Mouse (Mus musculus) limb, embryonic 12.5 days (tissue): ENCODE data around the gene Chat. TPM values are rescaled to one million over a fixed set of nuclear protein-coding genes. Genes with fewer than 3 reads are reported as not detected.
"Not testable (repeated sequence)": the region's sequence is repeated elsewhere in the genome, so short reads cannot be mapped to it uniquely, and the experiment has no call there.

ENCODE experiments used
- ATAC-seq: fragments of 200-750 bp; cut with Nextera tagmentation; 2 replicates; pipeline ENCODE4 v1.8.0; 2017; ENCODE audit warnings: low read depth, moderate TSS enrichment; ENCODE audit not compliant: insufficient number of reproducible peaks, insufficient read depth, low FRiP score, low TSS enrichment
- H3K27ac ChIP-seq: fragments of 300-500 bp; sonication (generic); 2 replicates; pipeline ENCODE4 v1.5.1; 2016; ENCODE audit warnings: mild to moderate bottlenecking, moderate library complexity
- H3K27me3 ChIP-seq: fragments of 300-500 bp; sonication (generic); 2 replicates; pipeline ENCODE4 v1.6.1; 2016; ENCODE audit warnings: mild to moderate bottlenecking, moderate library complexity
- H3K36me3 ChIP-seq: fragments of 300-500 bp; sonication (generic); 2 replicates; pipeline ENCODE4 v1.6.1; 2016; ENCODE audit warnings: mild to moderate bottlenecking, moderate library complexity
- H3K4me1 ChIP-seq: fragments of 300-500 bp; sonication (generic); replicated peaks from 2 replicates; pipeline ENCODE4 v1.6.1; 2016
- H3K4me2 ChIP-seq: fragments of 300-500 bp; sonication (generic); 2 replicates; pipeline ENCODE4 v1.6.1; 2016; ENCODE audit warnings: mild to moderate bottlenecking, moderate library complexity
- H3K4me3 ChIP-seq: fragments of 300-500 bp; sonication (generic); replicated peaks from 2 replicates; pipeline ENCODE4 v1.5.1; 2016; ENCODE audit warnings: mild to moderate bottlenecking
- H3K9ac ChIP-seq: fragments of 300-500 bp; sonication (generic); replicated peaks from 2 replicates; pipeline ENCODE4 v1.6.1; 2016; ENCODE audit warnings: mild to moderate bottlenecking, moderate library complexity
- H3K9me3 ChIP-seq: fragments of 300-500 bp; sonication (generic); 2 replicates; pipeline ENCODE4 v1.6.1; 2016; ENCODE audit warnings: mild to moderate bottlenecking, moderate library complexity
- WGBS: fragments of 180-500 bp; shearing (Covaris S2); methylation state at CpG from one replicate; pipeline ENCODE4 v1.1.7; 2016; 5-methylcytosine and 5-hydroxymethylcytosine counted together
- polyA plus RNA-seq: library from polyadenylated mRNA; unstranded; fragments of >200 nt; fragmentation: Nextera tagmentation; extraction: Ambion mirVana; gene quantifications from 2 replicates; pipeline ENCODE4 v1.2.1, GENCODE M21; 2016

Chat gene
- polyA plus RNA-seq, 1 experiment from 2014 or later = not detected

DNA sequence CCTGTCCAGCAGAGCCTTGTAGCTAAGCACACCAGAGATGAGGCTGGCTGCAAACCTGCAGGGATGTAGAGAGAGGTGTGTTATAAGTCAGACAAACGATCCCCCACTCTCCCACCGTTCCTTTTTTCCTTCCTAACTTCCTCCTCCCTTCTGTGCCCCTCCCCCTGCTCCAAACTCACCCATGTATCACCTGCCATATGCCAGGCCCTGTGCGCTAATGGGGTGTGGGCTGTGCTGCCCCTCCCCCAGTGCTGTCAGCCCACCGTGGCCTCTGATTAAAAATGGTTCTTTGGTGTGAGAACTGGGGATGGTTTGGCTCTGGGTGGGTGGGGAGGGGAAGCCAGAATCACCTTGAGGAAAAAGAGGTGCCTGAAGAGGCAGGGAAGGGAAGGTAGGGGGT lies 13.2 kb downstream of the Chat start:
- no peaks in the 10 kb centered on the region; the same call in 1 of the 2 replicates for H3K4me1 ChIP-seq
- no peaks in the 10 kb centered on the region for H3K9me3 ChIP-seq
- no peak overlapping the region for H3K9ac ChIP-seq
- H3K36me3 ChIP-seq = no peaks in the 10 kb centered on the region
- H3K4me2 ChIP-seq = no peak overlapping the region
- no peak overlapping the region for H3K27ac ChIP-seq
- WGBS = 3% methylated on average over 4 of the region's 4 CpGs
- H3K27me3 ChIP-seq = peaks cover 59% of the 10 kb centered on the region
- no peak overlapping the region for H3K4me3 ChIP-seq
- no peak for ATAC-seq

DNA sequence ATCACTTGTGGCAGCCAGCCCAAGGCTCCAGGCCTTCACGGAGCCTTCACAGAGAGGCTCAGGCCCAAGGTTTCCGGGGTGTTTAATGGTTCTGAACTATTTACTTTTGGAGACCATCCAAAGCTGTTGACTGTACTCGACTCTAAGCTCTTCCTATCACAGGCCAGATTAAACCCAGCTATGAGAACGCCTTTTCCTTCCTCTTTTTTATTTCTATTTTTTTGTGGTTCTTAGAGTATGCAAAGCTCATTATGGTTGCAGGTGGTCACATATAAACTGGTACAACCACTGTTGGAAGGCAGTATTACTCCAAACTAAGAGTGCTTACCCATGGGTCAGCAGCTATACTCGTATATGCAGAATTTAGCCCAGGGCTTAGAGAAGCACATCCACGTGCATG lies 18.8 kb downstream of the Chat start:
- no peak overlapping the region for H3K27ac ChIP-seq
- ATAC-seq = no peak
- WGBS = 81% methylated on average over 6 of the region's 6 CpGs
- H3K9ac ChIP-seq = no peak overlapping the region
- no peak overlapping the region for H3K4me2 ChIP-seq
- H3K4me3 ChIP-seq = no peak overlapping the region
- no peaks in the 10 kb centered on the region for H3K4me1 ChIP-seq
- H3K36me3 ChIP-seq = no peaks in the 10 kb centered on the region
- peaks cover 13% of the 10 kb centered on the region; the same call in 1 of the 2 replicates for H3K27me3 ChIP-seq
- H3K9me3 ChIP-seq = no peaks in the 10 kb centered on the region

DNA sequence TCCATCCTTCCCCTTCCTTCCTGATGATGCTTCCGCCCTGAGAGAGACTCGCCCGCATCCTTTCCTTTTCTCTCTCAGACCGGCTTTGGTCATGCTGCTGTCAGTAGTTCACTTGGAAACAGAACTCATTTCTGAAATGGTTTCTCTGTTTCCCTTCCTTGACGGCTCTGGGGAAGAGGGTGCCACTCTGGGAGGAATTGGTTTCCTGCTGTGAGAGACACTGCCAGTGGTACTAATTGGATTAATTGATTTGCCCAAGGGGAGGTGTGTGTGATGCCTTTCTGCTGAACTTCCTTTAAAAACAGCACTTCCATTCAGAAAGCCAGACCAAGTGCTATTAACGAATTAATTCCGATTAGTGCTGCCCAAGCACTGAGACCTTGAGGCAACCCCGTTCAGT lies 22.3 kb downstream of the Chat start:
- H3K9ac ChIP-seq = no peak overlapping the region
- H3K9me3 ChIP-seq = no peaks in the 10 kb centered on the region
- H3K27me3 ChIP-seq = peaks cover 19% of the 10 kb centered on the region; the same call in 1 of the 2 replicates
- WGBS = 23% methylated on average over 8 of the region's 8 CpGs
- no peak overlapping the region for H3K4me2 ChIP-seq
- H3K27ac ChIP-seq = no peak overlapping the region
- no peaks in the 10 kb centered on the region for H3K36me3 ChIP-seq
- peaks cover 14% of the 10 kb centered on the region; the same call in 1 of the 2 replicates for H3K4me1 ChIP-seq
- no peak overlapping the region for H3K4me3 ChIP-seq
- no peak for ATAC-seq

DNA sequence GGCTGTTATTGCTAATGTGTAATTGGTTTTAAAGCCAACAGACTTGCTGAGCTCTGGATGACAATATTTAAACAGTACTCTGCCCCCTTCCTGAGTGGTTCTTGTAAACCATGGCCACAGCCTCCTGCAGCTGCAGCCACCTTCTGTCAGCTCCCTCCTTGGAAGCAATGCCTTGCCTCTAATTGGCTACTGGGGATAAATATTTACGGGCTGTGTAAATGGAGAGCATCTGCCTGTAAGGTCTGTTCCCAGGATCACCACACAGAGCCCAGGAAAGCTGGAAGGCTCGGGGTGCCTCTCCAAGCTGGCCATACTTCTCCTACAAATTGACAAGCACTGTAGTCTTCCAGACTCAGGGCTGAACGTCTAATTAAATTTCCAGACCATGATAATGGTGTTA lies 26.0 kb downstream of the Chat start:
- H3K27me3 ChIP-seq = peaks cover 19% of the 10 kb centered on the region; the same call in 1 of the 2 replicates
- peaks cover 14% of the 10 kb centered on the region; the same call in 1 of the 2 replicates for H3K4me1 ChIP-seq
- no peak overlapping the region for H3K4me2 ChIP-seq
- 9% methylated on average over 3 of the region's 3 CpGs for WGBS
- no peak overlapping the region for H3K4me3 ChIP-seq
- no peak overlapping the region for H3K27ac ChIP-seq
- H3K36me3 ChIP-seq = no peaks in the 10 kb centered on the region
- no peak overlapping the region for H3K9ac ChIP-seq
- H3K9me3 ChIP-seq = no peaks in the 10 kb centered on the region
- no peak for ATAC-seq

DNA sequence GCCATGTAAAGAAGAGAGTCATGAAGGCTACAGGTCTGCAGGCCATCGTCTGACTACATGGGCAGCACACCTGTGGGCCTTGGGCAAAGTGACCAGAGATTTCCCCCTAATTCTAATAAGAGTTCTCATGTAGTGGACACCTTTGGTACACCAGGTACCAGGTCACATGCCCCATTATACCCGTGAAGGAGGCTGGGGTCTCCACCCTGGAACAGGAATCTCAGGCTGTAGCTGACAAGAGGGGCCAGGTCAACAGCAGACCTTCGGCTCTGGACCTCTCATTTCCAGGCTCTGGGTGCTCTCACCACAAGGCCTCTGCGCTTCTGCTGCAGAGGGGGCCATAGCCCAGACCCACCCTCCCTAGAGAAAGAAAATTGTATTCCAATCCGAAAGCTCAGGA lies 26.5 kb downstream of the Chat start:
- Histone ChIP-seq H3K9ac (no peak overlapping the region), H3K4me1 (peaks cover 14% of the 10 kb centered on the region; the same call in 1 of the 2 replicates), H3K27ac (no peak overlapping the region), H3K9me3 (no peaks in the 10 kb centered on the region), H3K4me3 (no peak overlapping the region), H3K4me2 (no peak overlapping the region), H3K36me3 (no peaks in the 10 kb centered on the region), H3K27me3 (peaks cover 19% of the 10 kb centered on the region; the same call in 1 of the 2 replicates)
- peak; percentile 42; the same call in 1 of the 2 replicates for ATAC-seq
- 55% methylated on average over 5 of the region's 5 CpGs for WGBS

DNA sequence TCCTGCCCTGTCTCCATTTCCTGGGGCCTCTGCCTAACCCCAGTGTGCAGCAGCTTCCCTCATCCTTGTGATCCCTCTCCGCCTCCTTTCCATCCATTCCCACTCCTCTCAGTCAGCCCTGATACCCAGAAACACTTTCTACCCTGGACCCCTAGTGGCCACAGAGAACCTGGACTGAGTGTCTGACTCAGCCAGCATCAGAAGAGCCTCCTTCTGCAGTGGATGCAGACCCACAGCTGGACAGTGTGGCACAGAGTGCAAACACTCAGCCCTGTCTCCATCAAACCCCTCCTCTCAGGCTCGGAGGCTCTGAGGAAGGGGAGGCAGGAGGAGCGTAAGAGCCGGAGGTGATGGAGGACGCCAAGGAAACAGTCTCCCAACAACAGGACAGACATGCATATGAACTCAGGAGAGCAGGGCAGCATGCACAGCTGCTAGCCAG lies 28.4 kb downstream of the Chat start:
- Histone ChIP-seq H3K4me2 (no peak overlapping the region), H3K9ac (no peak overlapping the region; the same call in 1 of the 2 replicates), H3K4me3 (no peak overlapping the region), H3K9me3 (no peaks in the 10 kb centered on the region), H3K4me1 (peaks cover 14% of the 10 kb centered on the region; the same call in 1 of the 2 replicates), H3K27ac (no peak overlapping the region), H3K27me3 (peaks cover 13% of the 10 kb centered on the region; the same call in 1 of the 2 replicates), H3K36me3 (no peaks in the 10 kb centered on the region)
- ATAC-seq = no peak
- 21% methylated on average over 5 of the region's 5 CpGs for WGBS

DNA sequence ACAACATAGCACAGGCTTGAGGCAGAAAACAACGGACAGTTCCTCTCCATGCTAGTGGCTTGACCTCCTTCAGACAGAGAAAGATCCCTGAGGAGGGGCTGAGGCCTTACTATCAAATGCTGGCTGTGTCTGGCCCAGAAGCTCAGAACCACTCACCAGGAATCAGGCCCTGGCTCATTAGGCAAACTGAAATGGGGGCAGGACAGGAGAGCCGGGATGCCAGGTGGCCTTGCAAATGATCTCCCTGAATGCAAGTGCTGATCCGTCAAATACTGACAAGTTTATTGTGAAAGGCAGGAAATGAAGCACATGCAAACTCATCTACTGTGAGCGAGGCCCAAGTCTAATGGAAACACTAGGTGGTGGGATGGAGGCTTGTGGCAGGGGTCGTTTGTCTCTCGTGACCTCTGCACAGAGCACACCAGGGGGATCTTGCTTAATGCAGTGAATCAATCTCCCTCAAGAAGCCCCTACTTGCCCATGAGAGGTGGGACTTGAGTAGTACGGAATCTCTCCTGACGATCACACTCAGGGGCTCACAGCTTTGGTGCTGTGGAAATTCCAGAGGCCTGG lies 36.7 kb downstream of the Chat start:
- no peak for ATAC-seq
- H3K9me3 ChIP-seq = no peaks in the 10 kb centered on the region
- no peaks in the 10 kb centered on the region for H3K36me3 ChIP-seq
- no peak overlapping the region for H3K4me2 ChIP-seq
- no peak overlapping the region for H3K4me3 ChIP-seq
- H3K27ac ChIP-seq = no peak overlapping the region
- 18% methylated on average over 8 of the region's 8 CpGs for WGBS
- H3K9ac ChIP-seq = no peak overlapping the region
- H3K27me3 ChIP-seq = 0 out of 2 replicates have a peak, but pooled peaks cover 4% of the 10 kb centered on the region
- H3K4me1 ChIP-seq = no peaks in the 10 kb centered on the region

DNA sequence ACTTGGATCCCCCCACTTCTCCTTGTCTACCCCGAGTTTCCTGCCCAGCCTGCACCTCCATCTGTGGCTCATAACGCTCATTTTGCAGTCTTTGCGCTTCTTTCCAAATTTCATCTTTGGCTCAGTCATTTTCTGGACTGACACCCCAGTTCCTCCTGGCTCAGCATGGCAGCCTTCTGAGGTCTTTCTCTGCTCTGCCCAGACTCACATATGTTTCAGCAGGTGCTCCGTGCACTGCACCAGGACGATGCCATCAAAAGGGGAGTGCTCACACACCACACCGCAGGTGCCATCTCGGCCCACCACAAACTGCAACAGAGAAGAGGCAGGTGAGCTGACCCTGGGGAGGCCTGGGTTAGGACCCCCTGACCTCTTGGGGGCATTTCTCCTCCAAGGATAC lies 41.8 kb downstream of the Chat start:
- H3K9ac ChIP-seq = no peak overlapping the region
- 88% methylated on average over 7 of the region's 7 CpGs for WGBS
- no peak overlapping the region for H3K27ac ChIP-seq
- no peak for ATAC-seq
- H3K9me3 ChIP-seq = no peaks in the 10 kb centered on the region
- no peaks in the 10 kb centered on the region for H3K36me3 ChIP-seq
- 0 out of 2 replicates have a peak, but pooled peaks cover 4% of the 10 kb centered on the region for H3K27me3 ChIP-seq
- H3K4me1 ChIP-seq = no peaks in the 10 kb centered on the region
- H3K4me2 ChIP-seq = no peak overlapping the region
- H3K4me3 ChIP-seq = no peak overlapping the region

DNA sequence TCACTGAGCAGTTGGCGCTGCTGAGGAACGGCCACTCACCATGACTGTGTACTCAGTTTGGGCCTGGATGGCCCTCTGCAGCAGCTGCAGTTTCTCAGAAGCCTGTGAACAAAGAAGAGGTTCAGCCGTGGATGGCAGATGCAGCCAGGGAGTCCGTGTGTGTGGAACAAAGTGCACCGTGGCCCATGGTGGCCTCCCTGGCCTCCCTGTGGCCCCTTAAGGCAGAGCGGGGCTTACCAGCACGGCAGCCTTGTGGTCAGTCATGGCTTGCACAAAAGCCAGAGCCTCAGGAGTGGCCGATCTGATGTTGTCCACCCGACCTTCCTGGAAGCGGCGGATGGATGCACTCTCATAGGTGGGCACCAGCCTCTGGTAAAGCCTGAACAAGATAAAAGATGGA lies 47.0 kb downstream of the Chat start:
- WGBS = 84% methylated on average over 11 of the region's 11 CpGs
- H3K9me3 ChIP-seq = no peaks in the 10 kb centered on the region
- no peaks in the 10 kb centered on the region for H3K36me3 ChIP-seq
- H3K9ac ChIP-seq = no peak overlapping the region
- H3K4me1 ChIP-seq = no peaks in the 10 kb centered on the region
- H3K27ac ChIP-seq = no peak overlapping the region
- H3K4me2 ChIP-seq = no peak overlapping the region
- ATAC-seq = no peak
- no peaks in the 10 kb centered on the region for H3K27me3 ChIP-seq
- H3K4me3 ChIP-seq = no peak overlapping the region

DNA sequence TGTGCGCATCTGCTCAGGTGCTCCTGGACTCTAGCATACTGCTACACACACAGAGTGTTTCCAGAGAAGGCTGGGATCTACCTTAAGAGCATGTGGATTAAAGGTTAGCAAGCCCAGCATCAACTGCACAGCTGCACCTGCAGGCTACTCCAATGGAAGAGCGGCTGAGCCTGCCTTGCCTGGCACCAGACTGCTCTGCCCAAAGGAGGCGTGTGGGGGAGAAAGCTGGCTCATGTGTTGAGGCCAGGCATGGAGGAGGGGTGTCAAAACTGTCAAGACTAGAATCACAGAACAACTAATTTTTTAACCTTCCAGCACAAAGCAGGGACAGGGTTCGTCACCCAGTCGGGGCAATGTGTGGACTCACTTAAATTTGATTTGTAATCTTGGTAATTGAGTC lies 53.7 kb downstream of the Chat start:
- Histone ChIP-seq H3K9ac (no peak overlapping the region), H3K36me3 (no peaks in the 10 kb centered on the region), H3K27me3 (no peaks in the 10 kb centered on the region), H3K27ac (no peak overlapping the region), H3K4me2 (no peak overlapping the region), H3K4me3 (no peak overlapping the region), H3K4me1 (no peaks in the 10 kb centered on the region), H3K9me3 (no peaks in the 10 kb centered on the region)
- ATAC-seq = no peak
- WGBS = 76% methylated on average over 5 of the region's 5 CpGs

DNA sequence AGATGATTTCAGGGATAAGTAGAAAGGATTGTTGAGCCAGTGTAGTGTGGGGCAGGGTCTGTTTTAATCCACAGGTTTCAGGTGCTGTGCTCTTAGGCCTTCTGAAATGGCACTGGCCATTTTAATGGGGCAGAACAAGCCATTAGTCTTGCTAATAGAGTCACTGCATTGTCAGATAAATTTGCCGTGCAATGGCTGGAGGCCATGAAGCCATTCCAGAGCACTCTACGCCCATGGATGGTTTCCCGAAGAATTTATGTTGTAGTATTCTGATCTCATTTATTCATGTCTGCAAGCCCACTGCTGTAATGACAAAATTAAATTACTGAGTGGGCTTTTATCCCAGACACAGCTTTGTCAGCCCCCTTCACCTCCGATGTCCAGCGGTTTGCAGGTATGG lies 55.7 kb downstream of the Chat start:
- H3K9ac ChIP-seq = no peak overlapping the region
- no peaks in the 10 kb centered on the region for H3K36me3 ChIP-seq
- no peaks in the 10 kb centered on the region for H3K4me1 ChIP-seq
- H3K4me2 ChIP-seq = no peak overlapping the region
- ATAC-seq = no peak
- no peak overlapping the region for H3K4me3 ChIP-seq
- H3K27me3 ChIP-seq = no peaks in the 10 kb centered on the region
- no peak overlapping the region for H3K27ac ChIP-seq
- H3K9me3 ChIP-seq = no peaks in the 10 kb centered on the region
- 64% methylated on average over 5 of the region's 5 CpGs for WGBS

DNA sequence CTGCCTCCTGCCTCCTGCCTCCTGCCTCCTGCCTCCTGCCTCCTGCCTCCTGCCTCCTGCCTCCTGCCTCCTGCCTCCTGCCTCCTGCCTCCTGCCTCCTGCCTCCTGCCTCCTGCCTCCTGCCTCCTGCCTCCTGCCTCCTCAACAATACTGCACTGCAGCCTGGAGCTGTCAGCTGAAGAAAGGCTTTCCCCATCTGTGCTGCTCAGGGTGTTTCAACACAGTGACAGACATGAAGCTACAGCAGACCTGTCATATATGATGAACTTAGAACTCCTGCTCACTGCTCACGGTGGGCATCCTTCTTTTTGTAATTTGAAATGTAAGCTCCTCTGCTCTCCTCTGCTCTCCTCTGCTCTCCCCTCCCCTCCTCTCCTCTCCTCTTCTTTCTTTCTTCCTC lies 60.4 kb downstream of the Chat start:
- H3K9me3 ChIP-seq, H3K27ac ChIP-seq, ATAC-seq, H3K9ac ChIP-seq, H3K4me3 ChIP-seq, H3K4me2 ChIP-seq, H3K27me3 ChIP-seq, H3K4me1 ChIP-seq, H3K36me3 ChIP-seq: not testable (repeated sequence)
- WGBS = 58% methylated on average over 1 of the region's 1 CpGs
